In the genomic region with DNA sequence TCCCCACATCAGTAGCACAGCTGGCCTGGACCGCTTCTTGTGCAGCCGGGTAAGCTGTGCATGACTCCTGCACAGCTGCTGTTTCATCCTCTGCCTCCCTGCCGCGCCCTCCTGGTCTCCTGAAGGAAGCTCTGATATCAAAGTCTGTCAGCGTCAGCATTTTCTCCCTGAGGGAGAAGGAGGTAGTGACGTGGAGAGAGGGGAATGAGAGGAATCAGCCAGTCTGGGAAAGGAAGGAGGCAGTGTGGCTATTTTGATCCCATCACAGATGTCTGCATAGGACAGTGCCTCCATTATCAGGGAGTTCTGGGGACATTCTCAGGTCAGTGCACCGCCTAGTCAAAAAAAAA, we compare ENCODE assay signal across 8 mouse cellular contexts.
DNase-seq lines count a peak whose midpoint lies in the region; ATAC-seq lines count a peak whose summit lies in the region.

No protein-coding gene starts in this region.

- ATAC-seq in frontal cortex, adult (ENCODE audit: low TSS enrichment), result peak; percentile 95
- ATAC-seq in embryonic facial prominence, embryonic 13.5 days (ENCODE audit: insufficient number of reproducible peaks, insufficient read depth, low FRiP score, low TSS enrichment, low read depth), result no peak
- peak; percentile 45; the same call in 1 of the 2 replicates for ATAC-seq in heart, embryonic 14.5 days (ENCODE audit: insufficient number of reproducible peaks, insufficient read depth, low FRiP score, low read depth)

- no peaks in the 10 kb centered on the region for H3K36me3 ChIP-seq in embryonic facial prominence, embryonic 13.5 days
- no peaks in the 10 kb centered on the region for H3K36me3 ChIP-seq in heart, embryonic 14.5 days (ENCODE audit: control insufficient read depth, insufficient read depth, low read length)

- H3K27me3 ChIP-seq in embryonic facial prominence, embryonic 13.5 days, result no peaks in the 10 kb centered on the region
- H3K27me3 ChIP-seq in heart, embryonic 14.5 days (ENCODE audit: control insufficient read depth, insufficient read depth, low read length), result no peaks in the 10 kb centered on the region

- H3K9me3 ChIP-seq in embryonic facial prominence, embryonic 13.5 days, result no peaks in the 10 kb centered on the region
- H3K9me3 ChIP-seq in heart, embryonic 14.5 days (ENCODE audit: control insufficient read depth, low read length), result no peaks in the 10 kb centered on the region

- H3K4me3 ChIP-seq in embryonic facial prominence, embryonic 13.5 days, result no peak overlapping the region
- peak overlapping the region in 1 of 2 experiments; percentile 4; a peak in 2 of 4 replicates for H3K4me3 ChIP-seq in heart, embryonic 14.5 days (ENCODE audit: control insufficient read depth in 1 of 2, insufficient read depth in 1 of 2, low read depth in 1 of 2, low read length in 2 of 2)

- DNase-seq in frontal cortex, postnatal 10 days (ENCODE audit: low spot score in 2 of 2), result no peak
- DNase-seq in kidney, postnatal 25 days, result peak; percentile 52 to 62
- DNase-seq in retina, embryonic 14.5 days (ENCODE audit: low spot score), result peak; percentile 46
- no peak for DNase-seq in adrenal gland, postnatal 10 days
- no peak for DNase-seq in urinary bladder, postnatal 10 days (ENCODE audit: low spot score)

- WGBS in embryonic facial prominence, embryonic 13.5 days, result 6% methylated on average over 7 of the region's 7 CpGs
- 2% methylated on average over 7 of the region's 7 CpGs for WGBS in heart, embryonic 14.5 days

- H3K9ac ChIP-seq in embryonic facial prominence, embryonic 13.5 days, result 0 out of 2 replicates have a peak overlapping the region, but pooled peaks have one; percentile 32
- H3K9ac ChIP-seq in heart, embryonic 14.5 days (ENCODE audit: low read length), result peak overlapping the region; percentile 42

- H3K4me2 ChIP-seq in embryonic facial prominence, embryonic 13.5 days, result peak overlapping the region; percentile 26
- H3K4me2 ChIP-seq in heart, embryonic 14.5 days (ENCODE audit: low read length), result peak overlapping the region; percentile 57

- H3K4me1 ChIP-seq in embryonic facial prominence, embryonic 13.5 days, result peaks cover 12% of the 10 kb centered on the region
- peaks cover 9% of the 10 kb centered on the region in 2 experiments; a peak in 3 of 4 replicates for H3K4me1 ChIP-seq in heart, embryonic 14.5 days (ENCODE audit: control insufficient read depth in 2 of 2, insufficient read depth in 2 of 2, low read length in 2 of 2)

- no peak overlapping the region for H3K27ac ChIP-seq in embryonic facial prominence, embryonic 13.5 days
- peak overlapping the region; percentile 7 to 58; a peak in 3 of 4 replicates for H3K27ac ChIP-seq in heart, embryonic 14.5 days (replicated peaks in 1 of 2; ENCODE audit: control insufficient read depth in 1 of 2, insufficient read depth in 1 of 2, low read depth in 2 of 2, low read length in 2 of 2)

Comparison
In these comparisons a context has a peak if more than half of its experiments do, and no peak if none do; other contexts are left out.
1. DNase-seq: peak in kidney, postnatal 25 days (2 of 2) and retina, embryonic 14.5 days (single experiment); none in frontal cortex, postnatal 10 days (0 of 2), adrenal gland, postnatal 10 days (single experiment) and urinary bladder, postnatal 10 days (single experiment).